Mouse (Mus musculus): ENCODE data around the gene Hmga1.

The Hmga1 gene

DNA sequence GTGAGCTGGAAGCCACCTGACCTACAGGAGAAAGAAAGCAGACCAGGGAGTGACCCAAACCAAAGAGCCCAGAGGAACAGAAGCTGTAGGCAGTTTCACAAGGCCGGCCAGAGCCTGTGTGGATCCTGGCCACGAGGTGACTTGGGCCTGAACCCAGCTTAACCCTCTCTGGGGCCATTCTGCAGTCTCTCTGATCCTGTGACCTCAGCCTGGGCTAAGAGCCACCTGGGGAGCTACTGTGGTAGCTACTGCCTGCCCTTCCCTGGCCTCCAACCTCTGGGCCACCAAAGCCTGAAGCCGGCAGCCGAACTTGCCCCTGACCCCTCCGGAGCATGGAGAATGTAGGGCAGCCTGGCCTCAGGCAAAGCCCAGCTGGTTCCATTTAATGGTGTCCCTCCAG, 27.5 kb upstream of the Hmga1 start:
- DNase-seq (ENCODE audit: low spot score in 2 of 2), result no peak

DNA sequence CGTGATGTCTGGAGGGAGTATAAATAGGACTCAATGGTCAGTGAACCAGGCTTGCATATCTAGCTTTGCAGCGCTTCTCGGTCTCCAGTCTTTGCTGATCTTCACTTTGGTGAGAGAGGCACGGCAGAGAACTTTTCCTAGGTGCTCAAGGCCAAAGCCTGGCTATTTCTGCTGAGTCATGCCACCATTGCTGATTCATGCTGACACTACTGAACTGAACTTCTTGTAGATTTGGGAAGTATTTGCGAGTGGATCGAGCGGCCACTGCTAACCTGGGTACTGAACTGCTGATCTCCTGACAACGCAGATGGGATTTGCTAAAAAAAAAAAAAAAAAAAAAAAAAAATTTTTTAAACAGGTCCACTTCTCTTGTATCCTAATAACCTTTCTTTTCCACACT, 24.2 kb upstream of the Hmga1 start:
- DNase-seq (ENCODE audit: low spot score in 2 of 2), result no peak

DNA sequence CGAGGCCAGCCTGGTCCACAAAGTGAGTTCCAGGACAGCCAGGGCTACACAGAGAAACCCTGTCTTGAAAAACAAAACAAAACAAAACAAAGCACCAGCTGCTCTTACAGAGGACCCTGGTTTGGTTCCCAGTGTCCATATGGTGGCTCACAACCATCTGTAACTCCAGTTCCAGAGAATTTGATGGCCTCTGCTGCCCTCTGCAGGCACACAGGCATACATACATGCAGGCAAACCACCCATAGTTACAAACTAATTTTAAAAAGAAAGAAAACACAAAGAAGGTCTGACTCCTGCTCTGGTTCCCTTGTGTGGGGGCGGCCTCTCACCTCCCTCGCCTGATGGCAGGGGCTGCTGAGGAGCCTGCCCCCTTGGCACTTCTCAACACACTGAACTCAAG, 22.9 kb upstream of the Hmga1 start:
- no peak for DNase-seq (ENCODE audit: low spot score in 2 of 2)

DNA sequence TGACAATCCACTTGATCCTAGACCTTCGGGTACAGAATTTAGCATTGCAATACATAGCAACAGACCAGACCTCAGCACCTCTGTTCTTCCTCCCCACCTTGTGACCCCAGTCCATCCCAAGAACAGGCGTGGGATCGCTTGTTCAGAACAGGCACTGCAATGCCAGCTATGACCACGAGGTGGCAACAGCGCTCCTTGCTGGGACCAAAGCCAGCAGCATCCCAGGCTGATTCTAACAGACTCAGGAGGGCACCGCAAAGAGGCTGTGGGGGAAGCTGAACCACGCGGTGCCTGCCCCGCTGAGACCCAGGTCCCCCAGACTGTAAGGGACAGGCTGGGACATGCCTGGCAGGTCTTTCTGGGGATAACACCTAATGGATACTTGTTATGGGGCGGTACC, 21.6 kb upstream of the Hmga1 start:
- DNase-seq (ENCODE audit: low spot score in 2 of 2), result peak; percentile 82 to 87

DNA sequence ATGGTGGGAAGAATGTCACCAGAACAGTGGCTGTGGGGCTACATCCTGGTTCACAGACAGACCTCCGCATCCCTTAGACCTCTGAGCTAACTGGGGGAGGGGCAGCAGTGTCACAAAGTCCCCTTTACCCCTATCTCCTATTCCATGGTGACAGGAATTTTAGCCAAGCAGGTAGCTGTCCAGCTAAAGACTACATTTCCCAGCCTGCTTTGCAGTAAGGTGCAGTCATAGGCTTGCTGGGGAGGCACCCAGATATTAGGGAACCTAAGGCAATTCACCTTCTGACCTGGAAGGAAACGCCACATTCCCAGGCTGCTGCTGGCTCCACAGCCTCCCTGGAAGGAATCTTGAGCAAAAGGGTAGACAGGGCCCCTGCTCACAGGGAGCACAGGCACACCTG, 15.0 kb upstream of the Hmga1 start:
- DNase-seq (ENCODE audit: low spot score in 2 of 2), result no peak

DNA sequence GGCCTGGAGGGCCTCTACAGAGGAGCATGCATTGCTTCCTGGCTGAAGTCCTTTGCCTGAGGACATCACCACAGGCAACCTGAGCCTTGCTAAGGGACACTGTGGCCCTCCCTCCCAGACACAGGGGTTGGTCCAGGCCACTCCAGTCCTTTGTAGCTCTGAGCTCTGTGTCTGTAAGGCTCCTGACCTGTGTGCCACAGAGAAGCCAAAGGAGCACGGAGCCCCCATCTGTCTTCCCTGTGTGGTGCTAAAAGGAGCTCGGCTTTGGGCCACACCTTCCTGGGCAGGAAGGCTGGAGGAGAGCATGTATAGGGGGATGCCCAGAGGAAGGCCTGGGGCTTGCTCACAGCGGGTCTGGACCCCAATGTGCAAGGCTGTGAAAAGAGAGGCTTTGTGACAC, 14.3 kb upstream of the Hmga1 start:
- no peak for DNase-seq (ENCODE audit: low spot score in 2 of 2)

DNA sequence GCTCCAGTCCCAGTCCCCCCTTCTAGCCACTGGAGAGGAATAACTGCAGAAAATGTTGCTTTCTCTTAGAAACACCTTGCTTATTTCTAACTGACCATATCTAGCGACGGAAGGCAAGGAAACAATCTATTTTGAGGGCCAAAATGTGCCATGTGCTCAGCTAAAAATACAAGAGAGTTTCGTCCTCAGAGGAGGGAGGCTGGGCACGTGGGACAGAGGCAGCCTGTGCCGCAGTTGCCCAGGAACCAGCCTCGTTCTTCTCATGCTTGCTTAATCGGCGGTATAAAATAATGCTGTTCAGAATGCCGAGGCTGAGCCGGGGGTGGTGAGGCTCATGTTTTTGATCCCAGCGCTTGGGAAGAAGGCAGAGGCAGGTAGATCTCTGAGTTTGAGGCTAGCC, 11.7 kb upstream of the Hmga1 start:
- DNase-seq (ENCODE audit: low spot score in 2 of 2), result no peak

DNA sequence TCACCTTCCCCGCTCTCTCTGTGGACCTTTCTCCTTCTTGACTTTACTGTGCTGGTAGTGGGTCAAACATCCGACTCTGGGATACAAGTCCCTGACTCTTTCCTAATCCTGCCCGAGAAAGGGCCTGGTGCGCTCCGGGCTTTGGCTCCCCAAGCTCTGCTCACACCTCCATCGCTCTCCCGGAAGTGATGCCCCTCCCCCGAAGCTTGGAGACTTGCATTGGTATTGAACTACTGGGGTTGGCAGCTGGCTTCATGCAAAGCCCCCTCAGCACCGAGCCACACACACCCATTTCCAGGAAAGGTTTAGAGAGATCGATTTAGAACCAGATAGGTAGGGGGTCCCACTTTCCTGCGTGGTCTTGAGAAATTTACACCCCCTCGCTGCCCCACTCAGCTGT, 10.3 kb upstream of the Hmga1 start:
- DNase-seq (ENCODE audit: low spot score in 2 of 2), result no peak

DNA sequence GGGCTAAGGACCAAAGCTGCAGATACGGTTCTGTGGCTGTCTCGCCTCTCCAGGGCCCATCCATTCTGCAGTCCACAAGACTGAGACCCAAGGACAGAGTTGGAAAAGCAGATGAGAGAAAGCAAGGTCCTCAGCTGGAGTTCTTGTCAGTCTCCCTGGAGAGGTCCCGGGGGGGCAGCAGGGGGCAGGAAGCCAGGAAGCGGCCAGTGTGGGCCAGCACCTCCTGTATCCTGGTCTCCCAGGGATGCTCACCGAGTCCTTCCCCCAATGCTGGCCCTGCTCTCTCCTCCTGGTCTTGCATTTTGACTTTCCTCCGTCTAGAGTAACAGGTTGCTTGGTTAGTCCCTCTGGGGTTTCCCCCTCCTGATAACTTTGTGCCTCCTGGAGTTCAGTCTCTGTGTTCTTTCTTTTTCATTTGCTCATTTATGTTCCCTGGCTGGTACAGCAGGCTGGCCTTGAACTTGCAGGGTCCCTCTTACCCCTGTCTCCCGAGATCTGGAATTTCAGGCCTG, 9.7 kb upstream of the Hmga1 start:
- DNase-seq (ENCODE audit: low spot score in 2 of 2), result no peak

DNA sequence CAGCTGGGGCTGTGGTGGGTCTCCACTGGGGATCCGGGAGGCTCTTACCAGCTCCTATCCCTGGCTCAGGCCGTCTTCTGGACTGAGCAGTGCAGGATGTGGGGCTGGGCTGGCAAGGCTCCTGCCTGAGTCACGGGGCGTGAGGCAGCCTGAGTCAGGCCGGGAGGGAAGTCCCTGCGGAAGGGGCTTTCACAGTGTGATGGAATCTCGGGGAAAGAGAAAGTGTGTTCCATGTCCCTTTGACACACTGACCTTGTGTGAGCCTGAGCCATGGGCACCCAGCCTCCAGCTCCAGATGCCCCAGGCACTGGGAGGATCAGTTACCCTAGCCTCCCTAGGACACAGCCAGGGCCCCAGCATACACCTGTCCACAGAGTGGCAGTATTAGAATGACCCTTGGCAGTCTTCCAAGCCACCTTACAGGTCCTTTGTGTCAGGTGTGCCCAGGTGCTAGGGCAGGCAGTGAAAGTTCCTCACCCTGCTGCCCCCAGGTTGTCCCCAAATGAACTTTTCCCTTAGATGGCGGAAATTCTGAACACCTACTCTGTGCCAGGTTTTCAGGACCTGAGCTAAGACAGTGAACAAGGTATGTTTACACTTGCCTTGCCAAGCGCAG, 8.9 kb upstream of the Hmga1 start:
- peak; percentile 59 to 73 for DNase-seq (ENCODE audit: low spot score in 2 of 2)

DNA sequence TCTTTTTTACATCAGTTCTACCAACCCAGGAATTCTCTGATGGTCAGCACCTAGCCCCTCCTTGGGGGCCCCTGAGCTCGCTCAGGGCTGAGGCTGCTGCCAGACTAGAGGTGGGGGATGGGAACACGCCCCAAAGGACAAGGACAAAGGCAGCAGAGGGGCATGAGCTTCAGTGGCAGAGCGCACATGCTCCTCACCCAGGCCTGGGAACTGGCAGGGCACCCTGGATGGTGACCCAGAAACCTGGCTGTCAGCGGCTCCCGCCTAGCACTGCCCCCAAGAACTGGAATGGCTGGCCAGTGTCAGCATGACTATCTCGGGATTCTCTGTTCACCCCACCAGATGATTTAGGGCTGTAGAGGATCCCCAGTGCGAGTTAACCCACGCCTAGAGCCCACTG, 7.1 kb upstream of the Hmga1 start:
- DNase-seq (ENCODE audit: low spot score in 2 of 2), result no peak

DNA sequence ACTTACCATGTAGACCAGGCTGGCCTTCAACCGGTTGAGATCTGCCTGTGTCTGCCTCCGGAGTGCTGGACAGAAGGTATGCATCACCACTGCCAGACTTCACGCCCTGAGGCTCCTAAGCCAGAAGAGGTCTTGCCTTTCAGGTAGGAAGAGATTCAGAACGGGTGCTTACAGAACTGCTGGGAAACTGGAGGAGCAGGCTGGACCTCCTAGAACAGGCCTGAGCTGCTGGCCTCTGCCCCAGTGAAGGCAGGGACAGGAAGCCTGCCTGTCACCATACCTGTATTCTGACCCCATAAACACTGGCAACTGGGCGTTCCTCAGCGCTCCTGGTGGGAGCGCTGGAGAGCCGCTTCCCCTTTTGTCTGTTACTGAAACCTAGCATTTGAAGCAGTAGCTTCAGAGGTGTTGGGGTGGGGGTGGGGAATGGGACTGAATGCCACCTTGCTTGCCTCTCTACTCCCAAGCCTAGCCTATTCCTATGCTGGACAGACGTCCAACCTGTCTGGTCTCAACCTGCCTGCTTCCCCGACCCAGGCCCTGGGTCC, 4.8 kb upstream of the Hmga1 start:
- peak in 1 of 2 experiments; percentile 60 for DNase-seq (ENCODE audit: low spot score in 2 of 2)

DNA sequence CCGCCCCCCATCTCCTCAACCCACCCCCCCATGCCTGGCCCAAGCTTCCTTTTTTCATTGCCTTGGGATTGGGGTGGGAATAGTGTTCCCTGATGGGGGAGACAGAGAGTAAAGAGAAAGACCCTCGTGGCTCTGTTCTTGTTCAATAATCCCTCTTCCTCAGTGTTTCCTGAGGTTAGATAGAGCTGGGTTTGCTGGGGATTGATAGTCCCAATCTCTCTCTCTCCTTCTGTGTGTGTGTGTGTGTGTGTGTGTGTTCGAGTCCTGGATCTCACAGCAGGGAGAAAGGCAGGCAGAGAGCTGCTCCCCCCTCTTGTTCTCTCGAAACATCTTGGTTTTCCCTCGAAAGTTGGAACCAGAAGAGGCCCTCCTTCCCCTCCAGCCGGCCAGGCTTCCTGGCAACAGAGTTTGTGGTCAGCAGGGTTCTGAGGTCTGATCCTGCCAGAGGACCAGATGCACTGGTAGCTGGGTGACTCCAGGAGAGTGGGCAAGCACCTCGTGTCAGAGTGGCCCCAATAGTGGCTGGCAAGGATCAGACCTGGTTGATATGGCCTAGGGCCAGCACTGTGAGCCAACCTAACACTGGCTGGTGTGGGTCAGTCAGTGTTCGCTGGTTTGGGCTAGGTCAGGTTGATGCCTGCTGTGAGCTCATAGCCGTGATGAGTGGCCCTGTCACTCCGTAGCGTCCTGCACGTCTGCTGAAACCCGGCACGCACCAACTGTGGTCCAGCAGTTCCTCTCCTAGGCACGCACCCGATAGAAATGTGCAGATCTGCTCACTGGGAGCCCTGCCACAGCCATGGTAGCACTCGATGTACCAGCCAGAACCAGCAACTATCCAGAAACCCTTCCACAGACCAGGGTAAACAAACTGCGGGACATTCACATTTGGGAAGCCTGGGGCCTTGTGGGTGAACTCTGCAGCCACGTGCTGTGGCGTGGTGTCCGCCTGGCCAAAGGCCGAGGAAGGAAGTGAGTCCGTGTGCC, 3.8 kb upstream of the Hmga1 start:
- DNase-seq (ENCODE audit: low spot score in 2 of 2), result no peak

DNA sequence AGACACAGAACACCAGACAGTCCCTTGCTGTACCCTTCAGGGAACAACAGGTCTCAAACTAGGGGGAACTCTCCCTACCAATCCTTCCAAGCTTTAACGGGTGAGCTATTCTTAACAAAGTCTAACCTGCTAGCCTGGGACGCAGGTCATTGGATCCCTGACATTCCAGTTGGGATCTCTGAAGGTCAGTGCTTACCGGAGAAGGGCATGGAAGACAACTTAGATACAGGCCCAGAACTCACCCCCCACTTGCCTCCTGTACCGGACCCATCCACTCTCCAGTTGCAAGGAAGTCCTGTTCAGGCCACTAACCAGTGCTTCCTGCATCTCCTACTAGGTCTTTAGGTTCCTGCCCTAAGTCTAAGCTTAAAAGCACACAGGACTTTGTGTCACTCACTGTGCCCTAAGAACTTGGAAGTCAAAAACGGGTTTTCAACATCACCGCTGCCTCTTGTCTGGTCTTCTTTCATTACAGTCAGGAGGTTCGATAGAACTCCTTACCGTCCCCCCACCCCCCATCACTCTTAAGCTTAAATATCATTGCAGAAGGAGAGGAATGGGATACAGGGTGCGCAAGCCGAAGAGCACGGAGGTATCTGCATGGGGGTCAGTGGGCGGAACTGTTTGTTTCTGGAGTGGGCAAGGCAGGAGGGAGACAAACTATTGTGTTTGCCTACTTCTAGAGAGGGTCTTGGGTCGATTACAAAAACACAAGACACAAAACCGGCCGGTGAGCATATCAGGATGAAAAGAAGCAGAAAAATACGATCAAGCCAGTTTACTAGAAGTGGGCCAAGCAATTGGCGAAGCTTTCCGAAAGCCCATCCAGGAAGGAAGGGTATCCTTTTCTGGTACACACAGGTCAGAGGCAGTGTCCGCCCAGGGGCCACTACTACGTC, 2.0 kb upstream of the Hmga1 start:
- no peak for DNase-seq (ENCODE audit: low spot score in 2 of 2)

DNA sequence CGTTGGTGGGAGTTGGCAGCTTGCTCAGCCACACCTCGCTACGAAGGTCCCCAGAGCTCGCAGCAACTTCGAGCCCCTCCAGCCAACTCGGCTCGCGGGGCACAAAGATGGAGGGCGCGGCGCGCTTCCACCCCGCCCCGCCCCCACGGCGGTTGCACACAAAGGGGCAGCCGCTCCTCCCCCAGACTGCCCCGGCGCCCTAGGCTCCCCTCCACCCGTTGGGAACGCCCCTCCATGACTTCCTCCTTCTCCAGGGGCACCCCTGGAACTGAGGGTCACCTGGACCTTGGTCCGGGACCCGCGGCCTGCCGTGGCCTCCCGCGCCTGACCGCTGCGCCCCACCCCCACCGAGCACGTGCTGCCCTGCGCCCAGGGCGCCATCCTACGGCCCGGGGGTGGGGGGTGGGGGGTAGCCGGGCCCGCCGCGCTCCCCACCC, 1.2 kb upstream of the Hmga1 start:
- DNase-seq (ENCODE audit: low spot score in 2 of 2), result no peak

DNA sequence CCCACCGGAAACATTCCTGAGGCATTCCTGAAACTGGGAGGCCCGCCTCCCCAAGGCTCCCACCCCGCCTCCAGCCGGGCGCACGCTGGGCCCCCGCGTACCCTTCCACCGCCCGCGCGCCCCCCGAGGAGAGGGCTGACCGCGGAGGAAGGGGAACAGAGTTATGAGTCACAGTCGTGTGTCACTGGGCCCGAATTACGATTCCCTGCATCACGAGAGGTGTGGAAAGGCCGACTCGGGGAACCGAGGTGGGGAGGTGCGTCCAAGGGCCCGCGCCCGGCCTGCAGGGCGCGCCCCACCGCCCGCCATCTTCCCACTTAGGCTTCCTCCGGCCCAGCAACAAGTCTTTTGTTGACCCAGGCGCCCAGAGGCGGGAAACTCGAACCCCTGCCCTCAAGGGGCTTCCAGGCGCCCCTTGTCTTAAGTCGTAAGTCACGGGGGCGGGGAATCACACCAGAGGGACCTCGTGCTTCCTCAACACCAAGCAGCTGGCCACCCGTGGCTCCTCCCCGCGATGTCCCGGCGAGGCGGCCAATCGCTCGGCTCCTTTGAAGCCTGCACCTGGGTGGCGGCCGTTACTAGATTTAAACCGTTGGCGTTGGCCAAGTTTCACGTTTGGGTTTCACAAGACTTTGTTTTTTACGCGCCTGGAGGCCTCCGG, 655 bp upstream of the Hmga1 start:
- peak; percentile 51 to 77 for DNase-seq (ENCODE audit: low spot score in 2 of 2)

DNA sequence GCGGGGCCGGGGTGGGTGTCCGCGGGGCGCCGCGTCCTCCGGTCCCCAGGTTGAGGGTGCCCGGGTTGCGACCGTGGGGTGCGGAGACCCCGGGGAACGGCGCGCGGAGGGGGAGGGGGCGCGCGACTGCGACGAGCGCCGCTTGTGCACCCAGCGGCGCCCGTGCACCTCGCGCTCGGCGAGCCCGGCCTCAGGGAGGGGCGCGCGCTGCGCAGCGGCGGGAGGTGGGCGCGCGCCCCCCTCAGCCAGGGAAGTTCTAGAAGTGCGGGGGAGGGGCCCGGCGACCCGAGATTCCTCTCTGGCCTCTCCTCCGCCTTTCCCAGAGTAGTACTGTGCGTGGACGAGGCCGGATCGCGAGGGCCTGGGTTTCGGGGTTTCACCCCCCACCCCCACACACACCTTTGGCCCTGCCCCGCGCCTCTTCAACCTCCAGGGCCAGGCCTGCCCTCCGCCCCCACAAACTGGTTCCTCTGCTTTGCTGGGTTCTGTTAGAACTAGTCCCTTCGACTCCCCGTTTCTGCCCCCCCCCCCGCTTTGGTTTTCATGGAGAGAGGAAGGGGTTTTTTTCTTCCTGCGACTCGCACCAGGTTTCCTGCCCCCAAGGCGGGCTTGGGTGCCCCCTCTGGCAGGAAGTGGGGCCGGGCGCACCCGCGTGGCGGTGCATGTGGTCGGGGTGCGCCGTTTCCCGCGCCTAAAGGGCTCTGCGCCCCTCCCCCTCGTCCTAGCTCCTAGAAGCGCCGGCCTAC, 1.1 kb downstream of the Hmga1 start:
- no peak for DNase-seq (ENCODE audit: low spot score in 2 of 2)

DNA sequence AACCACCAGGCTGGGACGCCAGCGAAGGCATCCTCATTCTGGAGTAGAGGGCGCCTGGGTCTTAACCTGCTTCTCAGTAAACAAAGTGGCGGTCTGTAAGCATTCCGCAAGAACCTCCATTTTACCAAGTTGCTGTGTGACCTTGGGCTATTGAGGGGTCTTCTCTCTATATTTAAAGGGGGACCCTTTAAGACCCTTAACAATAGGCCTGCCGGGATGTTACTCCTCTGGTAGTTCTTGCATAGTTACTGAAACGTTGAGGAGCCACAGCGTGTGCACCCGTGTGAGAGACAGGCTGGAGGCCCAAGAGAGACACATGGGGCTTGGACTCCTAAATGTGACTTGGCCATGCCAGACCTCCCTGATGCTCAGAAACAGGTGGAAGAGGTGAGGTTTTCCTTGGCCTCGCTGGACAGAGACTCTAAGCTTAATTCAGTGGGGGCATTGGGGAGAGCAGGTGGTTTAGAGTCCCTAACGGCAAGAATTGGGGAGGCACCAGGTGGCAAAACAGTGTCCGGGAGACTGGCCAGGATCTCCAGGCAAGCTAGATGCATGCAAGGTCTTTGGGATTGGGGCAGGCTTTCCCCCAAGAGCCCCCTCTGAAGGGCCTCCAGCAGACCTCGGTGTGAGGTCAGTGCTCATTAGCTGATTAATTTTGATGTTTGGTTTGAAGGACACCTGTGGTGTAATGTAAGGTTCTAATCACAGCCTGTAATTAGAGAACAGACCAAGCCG, 1.8 kb downstream of the Hmga1 start:
- no peak for DNase-seq (ENCODE audit: low spot score in 2 of 2)

DNA sequence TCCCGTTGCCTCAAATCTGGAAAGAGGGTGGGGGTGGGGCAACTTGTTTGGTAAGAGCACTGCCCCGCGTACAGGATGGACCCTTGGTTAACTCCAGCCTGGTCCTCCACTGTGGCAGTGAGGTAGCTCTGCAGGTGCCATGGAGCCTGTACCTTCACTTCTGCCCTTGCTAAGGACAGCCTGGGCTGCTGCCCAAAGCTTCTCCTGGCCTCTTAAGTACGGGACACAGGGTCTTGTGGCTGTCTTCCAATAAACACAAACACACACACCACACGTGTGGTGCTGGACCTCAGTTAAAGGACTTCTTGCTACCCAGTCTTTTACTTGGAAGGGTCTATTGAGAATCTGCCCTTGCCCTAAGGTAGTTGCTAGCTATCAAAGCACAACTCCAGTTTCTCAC, 2.5 kb downstream of the Hmga1 start:
- no peak for DNase-seq (ENCODE audit: low spot score in 2 of 2)

DNA sequence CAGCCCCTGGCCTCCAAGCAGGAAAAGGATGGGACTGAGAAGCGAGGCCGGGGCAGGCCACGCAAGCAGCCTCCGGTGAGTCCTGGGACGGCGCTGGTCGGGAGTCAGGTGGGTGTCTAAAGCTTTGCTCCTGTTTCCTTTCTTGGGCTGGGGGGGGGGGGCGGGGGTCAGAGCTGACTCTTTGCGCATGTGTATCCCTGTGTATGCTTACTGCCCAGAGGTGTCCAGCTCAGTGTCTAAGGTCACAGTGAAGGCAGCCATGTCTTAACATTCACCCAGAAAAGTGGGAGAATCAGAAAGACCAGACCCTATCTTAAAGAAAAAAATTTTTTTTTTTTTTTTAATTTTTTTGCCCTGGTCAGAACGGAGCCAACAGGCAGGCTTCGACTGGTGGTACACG, 3.3 kb downstream of the Hmga1 start:
- DNase-seq (ENCODE audit: low spot score in 2 of 2), result no peak
